Mouse (Mus musculus) layer of hippocampus, adult 2 months (tissue): ENCODE data around the gene Sumf2. TPM values are rescaled to one million over a fixed set of nuclear protein-coding genes. Genes with fewer than 3 reads are reported as not detected.
"Not testable (repeated sequence)": the region's sequence is repeated elsewhere in the genome, so short reads cannot be mapped to it uniquely, and the experiment has no call there.

Experiments
- DNase-seq, 2 experiments: peaks; one replicate each; pipeline ENCODE4 v3.0.0; 2022; ENCODE audit warnings: low spot score in 2 of 2
- H3K27ac ChIP-seq: fragments of 200-600 bp; 2 replicates; pipeline ENCODE4 v1.8.1; 2022
- H3K4me3 ChIP-seq: fragments of 200-600 bp; 2 replicates; pipeline ENCODE4 v1.8.1; 2022; ENCODE audit warnings: mild to moderate bottlenecking
- CTCF ChIP-seq: fragments of 200-600 bp; conservative IDR thresholded peaks from 2 replicates; pipeline ENCODE4 v1.8.1; 2022; ENCODE audit warnings: antibody characterized with exemption, mild to moderate bottlenecking, moderate library complexity
- total RNA-seq, 2 experiments: library from RNA; stranded (reverse); gene quantifications; 2 replicates each; pipeline ENCODE4 v1.2.3; 2021

Gene Sumf2
- total RNA-seq, 2 experiments from 2014 or later = 15.2 to 22.3 TPM

DNA sequence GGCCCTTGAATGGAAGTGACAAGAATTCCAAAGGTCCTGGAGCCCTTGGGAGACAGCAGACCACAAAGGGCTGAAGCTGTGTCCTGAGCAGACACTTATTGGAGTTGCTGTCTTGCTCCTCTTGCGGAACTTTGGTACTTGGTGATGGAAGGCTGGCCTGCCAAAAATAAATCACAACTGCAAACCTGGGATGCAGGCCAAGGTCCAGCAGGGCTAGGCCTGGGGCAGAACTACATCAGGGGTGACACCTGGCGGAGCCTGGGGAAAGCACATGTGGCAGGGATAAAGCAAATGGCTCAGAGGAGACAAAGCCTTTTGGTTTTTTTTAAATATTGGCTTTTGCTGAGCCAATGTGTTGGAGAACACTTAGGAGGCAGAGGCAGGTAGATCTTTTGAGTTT is 32.2 kb downstream of the Sumf2 start:
- H3K27ac ChIP-seq = peak overlapping the region; percentile 89
- H3K4me3 ChIP-seq = peak overlapping the region; percentile 38
- peak; percentile 51 to 53 for DNase-seq
- peak; percentile 76 for TF ChIP-seq CTCF

DNA sequence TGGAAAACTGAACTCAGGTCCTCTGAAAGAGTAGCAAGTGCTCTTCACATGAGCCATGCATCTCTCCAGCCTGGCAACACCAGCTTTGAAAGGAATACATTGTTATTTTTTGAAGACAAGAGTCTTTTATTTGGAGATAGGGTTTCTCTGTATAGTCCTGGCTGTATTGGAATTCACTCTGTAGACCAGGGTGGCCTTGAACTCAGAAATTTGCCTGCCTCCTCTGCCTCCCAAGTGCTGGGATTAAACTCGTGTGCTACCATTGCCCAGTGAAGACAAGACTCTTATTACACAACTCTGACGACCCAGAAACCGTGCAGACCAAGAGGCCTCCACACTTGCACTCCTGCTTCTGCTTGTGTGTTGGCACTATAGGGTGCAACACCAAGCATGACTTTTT is 33.1 kb downstream of the Sumf2 start:
- H3K27ac ChIP-seq = no peak overlapping the region
- no peak for TF ChIP-seq CTCF
- no peak overlapping the region for H3K4me3 ChIP-seq
- DNase-seq = no peak

DNA sequence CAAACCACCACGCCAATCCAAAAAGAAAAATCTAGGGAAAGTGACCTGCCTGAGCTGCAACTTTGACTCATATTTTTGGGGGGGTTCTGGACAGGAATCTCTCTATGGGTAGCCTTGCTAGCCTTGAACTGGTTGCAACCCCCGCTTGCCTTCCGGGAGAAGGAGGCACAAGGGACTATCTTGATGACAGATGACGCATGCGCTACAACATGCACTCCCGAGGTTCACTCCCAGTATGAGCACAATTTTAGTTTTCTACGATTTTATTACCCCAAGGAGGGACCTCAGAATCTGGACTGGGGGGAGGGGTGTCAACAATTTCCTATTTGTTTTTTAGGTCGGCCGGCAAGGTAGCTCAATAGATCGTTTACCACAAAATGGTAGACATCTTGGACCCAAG is 39.5 kb downstream of the Sumf2 start:
- TF ChIP-seq CTCF = no peak
- Histone ChIP-seq H3K27ac (peak overlapping the region; percentile 96; the same call in 1 of the 2 replicates), H3K4me3 (peak overlapping the region; percentile 87)
- no peak for DNase-seq

DNA sequence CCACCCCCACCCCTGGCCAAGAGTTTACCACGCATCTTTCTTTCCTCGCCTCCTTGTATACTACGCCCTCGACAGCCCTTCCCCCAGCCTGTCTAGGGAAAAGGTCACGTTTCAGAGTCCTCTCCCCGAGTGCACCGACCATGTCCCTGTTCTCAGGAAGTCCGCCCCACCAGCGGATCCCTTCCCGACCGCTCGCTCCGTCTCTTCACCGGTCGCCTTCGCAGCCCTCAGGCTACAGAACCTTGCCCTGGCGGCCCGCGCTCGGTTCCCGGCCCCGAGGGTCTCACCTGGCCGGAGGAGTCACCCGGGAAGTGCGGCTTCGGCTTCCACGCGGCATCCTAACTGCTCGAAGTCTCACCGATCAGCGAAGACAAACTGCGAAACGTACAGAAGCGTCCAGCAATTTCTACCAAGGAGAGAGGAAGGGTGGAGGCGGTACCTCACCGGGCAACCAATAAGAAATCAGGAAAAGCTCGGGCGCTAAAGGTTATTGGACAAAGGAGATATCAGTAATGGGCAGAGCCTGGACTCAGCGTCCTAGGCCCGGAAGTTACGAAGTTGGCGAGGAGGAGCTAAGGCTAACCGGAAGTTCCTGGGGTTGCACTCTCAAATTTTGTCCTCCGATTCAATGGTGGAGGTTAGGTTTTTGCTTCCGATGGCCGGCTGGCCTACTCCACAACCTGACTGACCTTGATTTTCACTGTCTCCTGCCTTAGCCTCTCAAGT is 40.3 kb downstream of the Sumf2 start, which contains the start of gene Chchd2:
Gene Chchd2, minus strand, starts transcription at position 560 of the 726 bp plus-strand sequence.
- TF ChIP-seq CTCF = no peak
- Histone ChIP-seq H3K4me3 (peak within 1 kb of the TSS; percentile 87), H3K27ac (peak within 1 kb of the TSS; percentile 96)
- DNase-seq = peak; percentile 92 to 97

DNA sequence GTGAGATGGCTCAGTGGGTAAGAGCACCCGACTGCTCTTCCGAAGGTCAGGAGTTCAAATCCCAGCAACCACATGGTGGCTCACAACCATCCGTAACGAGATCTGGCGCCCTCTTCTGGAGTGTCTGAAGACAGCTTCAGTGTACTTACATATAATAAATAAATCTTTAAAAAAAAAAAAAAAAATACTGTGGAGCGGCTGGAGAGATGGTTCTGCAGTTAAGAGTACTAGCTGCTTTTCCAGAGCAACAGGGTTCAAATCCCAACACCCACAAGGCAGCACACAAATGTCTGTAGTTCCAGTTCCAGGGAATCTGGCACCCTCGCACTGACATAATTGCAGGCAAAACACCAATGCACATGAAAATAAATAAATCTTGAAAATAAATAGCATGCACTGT is 43.6 kb downstream of the Sumf2 start:
- H3K4me3 ChIP-seq, H3K27ac ChIP-seq, DNase-seq: not testable (repeated sequence)

DNA sequence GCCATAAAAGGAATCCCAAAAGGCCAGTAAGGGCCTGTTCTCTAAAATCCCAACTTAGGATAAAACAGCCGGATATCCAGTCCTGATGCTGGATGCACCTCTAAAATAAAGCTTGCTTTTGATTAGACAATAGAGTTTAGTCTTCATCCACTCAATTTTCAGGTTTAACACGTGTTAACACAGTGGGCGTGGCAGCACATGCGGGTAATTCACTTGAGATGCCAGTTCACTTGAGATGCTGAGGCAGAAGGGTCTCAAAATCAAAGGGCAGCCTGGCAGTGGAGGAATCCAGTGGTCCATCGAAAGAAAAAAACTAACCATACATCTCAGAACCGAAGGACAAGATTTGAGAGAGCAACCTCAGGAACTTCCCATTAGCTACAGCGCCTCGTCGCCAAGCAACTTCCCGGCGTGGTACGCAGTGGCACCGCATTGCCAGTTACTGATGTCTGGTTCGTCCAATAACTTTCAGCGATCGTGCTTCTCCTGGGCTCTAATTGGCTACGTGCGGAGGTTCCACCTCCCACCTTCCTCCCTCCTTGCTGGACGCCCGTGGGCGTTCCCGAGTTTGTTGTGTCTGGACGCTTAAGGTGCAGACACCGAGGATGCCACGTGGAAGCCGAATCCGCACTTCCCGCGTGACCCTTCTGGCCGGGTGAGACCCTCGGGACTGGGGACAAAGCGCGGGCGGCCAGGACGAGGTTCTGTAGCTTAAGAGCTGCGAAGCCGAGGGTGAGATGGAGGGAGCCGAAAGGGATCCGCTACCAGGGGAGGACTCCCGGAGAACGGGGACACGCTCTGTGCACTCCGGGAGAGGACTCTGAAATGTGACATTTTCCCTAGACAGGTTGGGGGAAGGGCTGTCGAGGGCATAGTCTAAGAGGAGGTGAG is 48.7 kb downstream of the Sumf2 start, which contains the start of gene Zbed5:
Gene Zbed5, plus strand, starts transcription at position 526 of the 891 bp plus-strand sequence.
- Histone ChIP-seq H3K4me3 (peak within 1 kb of the TSS; percentile 84), H3K27ac (peak within 1 kb of the TSS; percentile 73)
- peak; percentile 87 to 91 for DNase-seq
- TF ChIP-seq CTCF = no peak

DNA sequence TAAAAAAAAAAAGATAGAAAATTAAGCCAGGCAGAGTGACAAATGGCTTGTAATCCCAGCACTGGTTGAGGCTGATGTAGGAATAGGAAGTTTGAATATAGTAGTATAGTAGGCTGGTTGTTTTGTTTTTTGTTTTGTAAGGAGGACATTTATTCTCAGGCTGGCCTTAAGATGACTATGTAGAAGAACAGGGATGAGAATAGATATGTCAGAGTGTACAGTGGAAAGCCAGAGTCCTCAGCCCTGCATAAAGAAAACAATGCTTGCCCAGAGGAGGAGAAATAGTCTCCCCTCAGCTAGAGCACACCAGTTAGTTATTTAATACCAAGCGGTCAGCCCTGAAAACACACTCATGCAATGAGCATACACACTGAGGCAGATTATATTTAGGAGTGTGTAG is 51.7 kb downstream of the Sumf2 start, which contains the start of gene Phkg1:
Gene Phkg1, minus strand, starts transcription at position 101 of the 400 bp plus-strand sequence.
- Histone ChIP-seq H3K27ac (no peak within 1 kb of the TSS), H3K4me3 (no peak within 1 kb of the TSS)
- TF ChIP-seq CTCF = no peak
- no peak for DNase-seq

DNA sequence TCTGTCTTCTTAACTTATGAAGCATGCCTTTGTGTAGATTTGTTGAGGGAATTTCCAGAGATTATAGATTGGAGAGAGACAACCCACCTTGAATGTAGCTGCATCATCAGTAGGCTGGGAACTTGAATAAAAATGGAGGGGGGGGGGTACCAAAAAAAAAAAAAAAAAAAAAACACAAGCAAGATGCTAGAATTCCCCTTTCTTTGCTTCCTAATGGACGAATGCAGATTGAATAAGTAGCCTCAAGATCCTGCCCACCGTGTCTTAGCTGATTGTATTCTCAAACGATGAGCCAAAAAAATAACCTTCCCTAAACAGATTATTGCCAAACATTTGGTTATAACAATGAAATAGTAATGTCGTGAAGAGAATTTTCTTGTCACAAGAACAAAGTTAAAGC is 61.0 kb downstream of the Sumf2 start:
- TF ChIP-seq CTCF = no peak
- H3K27ac ChIP-seq = peak overlapping the region; percentile 94; the same call in 1 of the 2 replicates
- peak overlapping the region; percentile 79 for H3K4me3 ChIP-seq

DNA sequence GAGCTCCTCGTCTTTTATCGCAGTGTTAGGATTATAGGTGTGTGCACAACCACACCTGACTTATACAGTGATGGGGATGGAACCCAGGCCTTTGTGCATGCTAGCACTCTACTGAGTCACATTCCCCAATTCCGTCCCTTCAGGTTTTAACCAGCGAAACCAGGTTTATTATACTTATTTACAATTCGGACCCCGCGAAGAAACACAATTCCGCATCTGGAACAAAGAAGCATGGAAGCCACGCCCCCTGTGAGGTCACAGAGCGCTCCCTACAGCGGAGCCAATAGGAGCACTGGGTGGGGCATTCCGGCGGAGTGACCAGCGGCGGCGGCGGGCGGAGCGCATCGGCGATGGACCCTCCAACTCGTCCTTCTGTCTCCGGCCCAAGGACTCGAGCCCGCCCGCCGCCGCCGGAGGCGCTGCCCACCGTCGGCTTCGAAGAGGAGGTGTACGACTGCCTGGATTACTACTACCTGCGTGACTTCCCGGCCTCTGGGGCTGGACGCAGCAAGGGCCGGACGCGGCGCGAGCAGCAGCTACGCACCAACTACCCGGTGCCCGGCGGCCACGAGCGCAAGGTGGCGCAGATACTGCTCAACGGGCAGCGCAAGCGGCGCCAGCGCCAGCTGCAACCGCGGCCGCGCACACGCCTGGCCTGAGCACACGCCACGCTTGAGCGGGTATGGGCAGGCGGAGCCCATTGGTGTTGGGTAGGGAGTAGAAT is 61.6 kb downstream of the Sumf2 start, which contains the start of gene Nupr1l:
Gene Nupr1l, plus strand, starts transcription at position 299 of the 724 bp plus-strand sequence.
- TF ChIP-seq CTCF = peak; percentile 56
- Histone ChIP-seq H3K27ac (peak within 1 kb of the TSS; percentile 94), H3K4me3 (peak within 1 kb of the TSS; percentile 79)
- DNase-seq = peak; percentile 79 to 86

More for the DNA sequence above, 61.0 kb downstream of the Sumf2 start:
- no peak for DNase-seq

DNA sequence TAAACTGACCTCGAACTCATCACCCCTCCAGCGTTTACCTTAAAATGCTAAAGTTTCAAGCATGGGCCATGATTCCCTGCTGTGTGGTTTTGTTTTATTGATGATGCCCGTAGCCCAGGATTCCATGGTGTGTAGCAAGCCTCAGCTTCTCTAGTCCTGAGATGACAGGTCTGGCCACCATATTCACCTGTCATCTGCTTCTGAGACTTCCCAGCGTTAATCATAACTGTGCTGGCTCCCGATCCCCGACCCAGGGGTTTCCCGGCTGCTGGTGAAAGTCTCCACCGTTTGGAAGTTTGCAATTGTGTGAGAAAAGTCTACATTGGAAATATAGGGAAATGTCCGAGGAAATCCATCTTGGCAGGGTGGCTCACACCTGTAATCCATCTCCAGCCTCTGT is 62.4 kb downstream of the Sumf2 start:
- TF ChIP-seq CTCF = no peak
- Histone ChIP-seq H3K27ac (peak overlapping the region; percentile 94), H3K4me3 (peak overlapping the region; percentile 79)
- DNase-seq = no peak

DNA sequence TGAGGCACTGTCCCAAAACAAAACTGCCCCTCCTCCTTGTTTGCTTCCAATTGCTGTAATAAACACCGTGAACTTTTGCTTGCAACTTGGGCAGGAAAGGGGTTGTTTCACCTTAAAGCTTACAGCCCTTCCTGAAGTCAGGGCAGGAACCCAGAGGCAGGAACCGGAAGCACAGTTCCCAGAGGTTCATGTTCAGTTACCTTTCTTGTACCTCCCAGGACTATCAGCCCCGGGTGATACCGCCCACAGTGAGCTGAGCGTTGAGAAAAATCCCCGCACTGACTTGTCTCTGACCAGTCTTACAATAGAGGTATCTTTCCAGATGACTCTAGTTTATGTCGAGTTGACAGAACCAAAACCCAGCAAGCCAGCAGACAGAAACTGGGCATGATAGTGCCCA is 62.8 kb downstream of the Sumf2 start:
- no peak overlapping the region for H3K4me3 ChIP-seq
- H3K27ac ChIP-seq = no peak overlapping the region
- no peak for DNase-seq
- no peak for TF ChIP-seq CTCF

Other genes starting within 250 kb of the Sumf2 start
- 1 to 10 TPM; 7.2 to 7.9 TPM for gene Zfp11, start 176.9 kb upstream of the Sumf2 start, total RNA-seq
- not detected for gene Sept14, start 138.5 kb upstream of the Sumf2 start, total RNA-seq
- 10 to 100 TPM; 73.6 to 77.7 TPM for gene Mrps17, start 131.5 kb upstream of the Sumf2 start, total RNA-seq
- gene Nipsnap2, start 121.9 kb upstream of the Sumf2 start, total RNA-seq = 10 to 100 TPM; 81.2 to 81.8 TPM
- gene Psph, start 59.5 kb upstream of the Sumf2 start, total RNA-seq = 10 to 100 TPM; 27.7 to 28.5 TPM
- gene Chchd2, start 40.5 kb downstream of the Sumf2 start, total RNA-seq = 100 to 1,000 TPM; 431 to 461 TPM
- gene Zbed5, start 48.7 kb downstream of the Sumf2 start, total RNA-seq = 1 to 10 TPM; 5.1 to 6.2 TPM
- gene Phkg1, start 51.6 kb downstream of the Sumf2 start, total RNA-seq = 10 to 100 TPM; 21.6 to 24.3 TPM
- 1 to 10 TPM; 1.4 to 2.8 TPM for gene Nupr1l, start 61.6 kb downstream of the Sumf2 start, total RNA-seq
- gene Vkorc1l1, start 95.0 kb downstream of the Sumf2 start, total RNA-seq = 10 to 100 TPM; 42.2 to 44.0 TPM
- gene Gusb, start 156.1 kb downstream of the Sumf2 start, total RNA-seq = 10 to 100 TPM; 10.9 to 11.4 TPM
- gene Asl, start 182.3 kb downstream of the Sumf2 start, total RNA-seq = 10 to 100 TPM; 18.2 to 27.3 TPM
- 10 to 100 TPM; 35.6 to 35.7 TPM for gene Crcp, start 182.3 kb downstream of the Sumf2 start, total RNA-seq
- 10 to 100 TPM; 48.7 to 49.1 TPM for gene Tpst1, start 226.3 kb downstream of the Sumf2 start, total RNA-seq